Mouse (Mus musculus) limb, embryonic 12.5 days (tissue): ENCODE data around the gene Ube4a. TPM values are rescaled to one million over a fixed set of nuclear protein-coding genes. Genes with fewer than 3 reads are reported as not detected.

ENCODE experiments used
- ATAC-seq: fragments of 200-750 bp; cut with Nextera tagmentation; 2 replicates; pipeline ENCODE4 v1.8.0; 2017; ENCODE audit warnings: low read depth, moderate TSS enrichment; ENCODE audit not compliant: insufficient number of reproducible peaks, insufficient read depth, low FRiP score, low TSS enrichment
- H3K27ac ChIP-seq: fragments of 300-500 bp; sonication (generic); 2 replicates; pipeline ENCODE4 v1.5.1; 2016; ENCODE audit warnings: mild to moderate bottlenecking, moderate library complexity
- H3K27me3 ChIP-seq: fragments of 300-500 bp; sonication (generic); 2 replicates; pipeline ENCODE4 v1.6.1; 2016; ENCODE audit warnings: mild to moderate bottlenecking, moderate library complexity
- H3K36me3 ChIP-seq: fragments of 300-500 bp; sonication (generic); 2 replicates; pipeline ENCODE4 v1.6.1; 2016; ENCODE audit warnings: mild to moderate bottlenecking, moderate library complexity
- H3K4me1 ChIP-seq: fragments of 300-500 bp; sonication (generic); replicated peaks from 2 replicates; pipeline ENCODE4 v1.6.1; 2016
- H3K4me2 ChIP-seq: fragments of 300-500 bp; sonication (generic); 2 replicates; pipeline ENCODE4 v1.6.1; 2016; ENCODE audit warnings: mild to moderate bottlenecking, moderate library complexity
- H3K4me3 ChIP-seq: fragments of 300-500 bp; sonication (generic); replicated peaks from 2 replicates; pipeline ENCODE4 v1.5.1; 2016; ENCODE audit warnings: mild to moderate bottlenecking
- H3K9ac ChIP-seq: fragments of 300-500 bp; sonication (generic); replicated peaks from 2 replicates; pipeline ENCODE4 v1.6.1; 2016; ENCODE audit warnings: mild to moderate bottlenecking, moderate library complexity
- H3K9me3 ChIP-seq: fragments of 300-500 bp; sonication (generic); 2 replicates; pipeline ENCODE4 v1.6.1; 2016; ENCODE audit warnings: mild to moderate bottlenecking, moderate library complexity
- WGBS: fragments of 180-500 bp; shearing (Covaris S2); methylation state at CpG from one replicate; pipeline ENCODE4 v1.1.7; 2016; 5-methylcytosine and 5-hydroxymethylcytosine counted together
- polyA plus RNA-seq: library from polyadenylated mRNA; unstranded; fragments of >200 nt; fragmentation: Nextera tagmentation; extraction: Ambion mirVana; gene quantifications from 2 replicates; pipeline ENCODE4 v1.2.1, GENCODE M21; 2016

Gene Ube4a
- polyA plus RNA-seq, 1 experiment from 2014 or later, result 27.8 TPM

DNA sequence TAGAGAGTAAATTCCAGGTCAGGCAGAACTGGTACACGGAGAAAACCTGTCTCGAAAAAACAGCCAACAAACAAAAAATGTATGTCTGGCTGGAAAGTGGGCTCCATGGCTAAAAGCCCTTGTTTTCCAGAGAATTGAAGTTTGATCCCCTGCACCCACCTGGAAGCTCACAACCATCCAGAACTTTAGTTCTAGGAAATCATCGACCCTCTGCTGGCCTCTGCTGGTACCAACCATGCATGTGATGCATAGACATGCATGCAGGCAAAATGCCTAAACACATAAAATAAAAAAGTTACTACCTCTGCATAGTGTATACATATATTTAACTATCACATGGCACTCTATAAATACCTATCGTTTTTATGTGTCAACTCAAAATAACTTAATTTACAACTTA is 65.0 kb downstream of the Ube4a start:
- H3K36me3 ChIP-seq, result no peaks in the 10 kb centered on the region
- 72% methylated on average over 4 of the region's 4 CpGs for WGBS
- ATAC-seq, result no peak
- H3K27ac ChIP-seq, result no peak overlapping the region
- H3K4me2 ChIP-seq, result no peak overlapping the region
- H3K27me3 ChIP-seq, result no peaks in the 10 kb centered on the region; the same call in none of the 2 replicates
- H3K4me3 ChIP-seq, result no peak overlapping the region
- no peak overlapping the region for H3K9ac ChIP-seq
- H3K9me3 ChIP-seq, result no peaks in the 10 kb centered on the region
- no peaks in the 10 kb centered on the region for H3K4me1 ChIP-seq

DNA sequence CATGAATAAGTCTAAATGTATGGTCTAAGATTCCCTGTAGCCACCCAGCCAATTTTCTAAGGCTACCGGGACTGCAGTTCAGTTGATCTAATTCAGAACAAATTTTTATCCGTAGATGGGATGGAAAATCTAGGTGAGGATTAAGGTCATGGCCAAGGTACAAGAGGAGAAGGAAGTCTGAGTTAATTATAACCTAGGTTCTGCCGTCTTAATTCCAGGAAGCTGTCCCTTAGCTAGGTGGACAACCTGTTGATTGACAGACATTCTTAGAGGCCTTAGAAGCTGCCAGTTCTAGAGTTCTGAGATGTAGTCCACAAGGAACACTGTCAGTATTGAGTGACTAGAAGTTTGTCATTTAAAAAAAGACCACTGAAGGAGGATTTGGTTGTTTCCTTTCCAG is 65.7 kb downstream of the Ube4a start:
- Histone ChIP-seq H3K9me3 (no peaks in the 10 kb centered on the region), H3K9ac (no peak overlapping the region), H3K36me3 (no peaks in the 10 kb centered on the region), H3K27me3 (no peaks in the 10 kb centered on the region; the same call in none of the 2 replicates), H3K27ac (no peak overlapping the region), H3K4me2 (no peak overlapping the region), H3K4me3 (no peak overlapping the region), H3K4me1 (no peaks in the 10 kb centered on the region)
- ATAC-seq, result no peak
- WGBS, result 79% methylated on average over 3 of the region's 3 CpGs

DNA sequence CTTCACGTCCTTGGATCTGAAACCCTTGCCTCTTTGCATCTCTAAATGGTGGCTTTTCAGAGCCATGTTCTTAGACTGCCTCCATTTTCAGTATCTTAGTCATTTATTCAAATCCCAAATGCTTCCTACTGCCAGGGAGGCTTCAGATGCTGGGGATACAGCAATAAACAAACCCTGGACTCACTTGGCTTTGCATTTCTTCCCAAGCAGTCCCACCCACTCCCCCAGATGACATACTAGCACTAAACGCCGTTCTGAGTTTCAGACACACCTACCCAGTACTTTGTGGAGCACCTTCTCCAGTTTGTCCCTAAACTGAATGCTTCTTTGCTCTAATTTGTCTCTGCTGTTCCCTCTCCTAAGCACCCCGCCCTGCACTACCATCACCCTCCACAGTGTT is 68.4 kb downstream of the Ube4a start:
- WGBS, result 69% methylated on average over 4 of the region's 4 CpGs
- no peaks in the 10 kb centered on the region; the same call in none of the 2 replicates for H3K27me3 ChIP-seq

GRCm38 (mm10) chr9:44892664-44893063 is 72.7 kb downstream of the Ube4a start:
- WGBS, result 71% methylated on average over 3 of the region's 3 CpGs
- H3K4me1 ChIP-seq, result no peaks in the 10 kb centered on the region
- H3K36me3 ChIP-seq, result no peaks in the 10 kb centered on the region
- H3K4me3 ChIP-seq, result no peak overlapping the region
- H3K9me3 ChIP-seq, result no peaks in the 10 kb centered on the region
- H3K27ac ChIP-seq, result no peak overlapping the region
- H3K4me2 ChIP-seq, result no peak overlapping the region
- H3K9ac ChIP-seq, result no peak overlapping the region
- no peaks in the 10 kb centered on the region; the same call in 1 of the 2 replicates for H3K27me3 ChIP-seq
- no peak for ATAC-seq

More for the DNA sequence above, 68.4 kb downstream of the Ube4a start:
- Histone ChIP-seq H3K9ac (no peak overlapping the region), H3K9me3 (no peaks in the 10 kb centered on the region), H3K27ac (no peak overlapping the region), H3K36me3 (no peaks in the 10 kb centered on the region), H3K4me3 (no peak overlapping the region), H3K4me2 (no peak overlapping the region), H3K4me1 (no peaks in the 10 kb centered on the region)
- ATAC-seq, result no peak

- no peaks in the 10 kb centered on the region for H3K9me3 ChIP-seq
- 83% methylated on average over 6 of the region's 6 CpGs for WGBS
Measured at GRCm38 (mm10) chr9:44891210-44891609, 74.2 kb downstream of the Ube4a start.

GRCm38 (mm10) chr9:44890122-44890521 is 75.3 kb downstream of the Ube4a start:
- no peaks in the 10 kb centered on the region for H3K27me3 ChIP-seq
- no peaks in the 10 kb centered on the region for H3K9me3 ChIP-seq
- H3K27ac ChIP-seq, result no peak overlapping the region
- H3K4me1 ChIP-seq, result no peaks in the 10 kb centered on the region
- 63% methylated on average over 2 of the region's 2 CpGs for WGBS
- no peak overlapping the region for H3K9ac ChIP-seq
- no peak for ATAC-seq
- H3K36me3 ChIP-seq, result no peaks in the 10 kb centered on the region
- H3K4me2 ChIP-seq, result no peak overlapping the region
- no peak overlapping the region for H3K4me3 ChIP-seq

More at GRCm38 (mm10) chr9:44891210-44891609, 74.2 kb downstream of the Ube4a start:
- Histone ChIP-seq H3K9ac (no peak overlapping the region), H3K4me2 (no peak overlapping the region), H3K4me3 (no peak overlapping the region), H3K4me1 (no peaks in the 10 kb centered on the region), H3K36me3 (no peaks in the 10 kb centered on the region), H3K27ac (no peak overlapping the region), H3K27me3 (no peaks in the 10 kb centered on the region)
- ATAC-seq, result no peak

- H3K27me3 ChIP-seq, result no peaks in the 10 kb centered on the region
- H3K4me2 ChIP-seq, result no peak overlapping the region
- no peaks in the 10 kb centered on the region for H3K36me3 ChIP-seq
- H3K27ac ChIP-seq, result no peak overlapping the region
- no peaks in the 10 kb centered on the region for H3K9me3 ChIP-seq
- peaks cover 3% of the 10 kb centered on the region for H3K4me1 ChIP-seq
- ATAC-seq, result no peak
- no peak overlapping the region for H3K9ac ChIP-seq
- no peak overlapping the region for H3K4me3 ChIP-seq
- WGBS, result 81% methylated on average over 7 of the region's 7 CpGs
Measured at GRCm38 (mm10) chr9:44888114-44888624, 77.2 kb downstream of the Ube4a start.

DNA sequence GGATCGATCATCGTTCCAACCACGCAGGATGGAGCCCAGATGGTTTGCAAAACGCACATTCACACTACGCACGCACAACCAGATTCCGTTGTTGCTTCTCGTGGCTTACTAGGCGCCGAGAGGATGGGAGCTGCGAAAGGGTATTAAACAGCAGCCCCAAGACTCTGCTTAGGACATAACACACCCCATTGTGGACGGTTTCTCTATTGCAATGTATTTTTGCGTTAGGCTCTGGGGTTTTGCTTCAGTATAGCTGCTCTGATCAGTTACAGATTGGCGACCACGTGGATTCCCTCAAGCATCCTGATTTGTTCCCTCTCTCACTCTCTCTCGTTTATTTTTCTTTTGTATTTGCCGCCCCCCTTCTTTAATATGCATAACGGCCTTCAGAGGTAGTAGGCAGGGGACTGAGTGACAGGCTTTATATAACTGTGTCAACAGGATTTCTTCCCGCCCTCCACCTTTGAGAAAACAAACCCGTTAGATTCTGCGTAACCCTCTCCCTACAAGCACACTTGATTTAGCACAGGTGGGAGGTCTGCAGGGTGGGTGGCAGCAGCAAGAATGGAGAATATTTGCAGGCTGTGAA is 82.3 kb downstream of the Ube4a start:
- Histone ChIP-seq H3K27ac (peak overlapping the region; percentile 99), H3K27me3 (no peaks in the 10 kb centered on the region), H3K36me3 (no peaks in the 10 kb centered on the region), H3K9me3 (no peaks in the 10 kb centered on the region), H3K4me3 (peak overlapping the region; percentile 97), H3K9ac (peak overlapping the region; percentile 86), H3K4me1 (peaks cover 25% of the 10 kb centered on the region), H3K4me2 (peak overlapping the region; percentile 97)
- under 1% methylated on average over 21 of the region's 21 CpGs for WGBS
- ATAC-seq, result peak; percentile 3; the same call in 1 of the 2 replicates

DNA sequence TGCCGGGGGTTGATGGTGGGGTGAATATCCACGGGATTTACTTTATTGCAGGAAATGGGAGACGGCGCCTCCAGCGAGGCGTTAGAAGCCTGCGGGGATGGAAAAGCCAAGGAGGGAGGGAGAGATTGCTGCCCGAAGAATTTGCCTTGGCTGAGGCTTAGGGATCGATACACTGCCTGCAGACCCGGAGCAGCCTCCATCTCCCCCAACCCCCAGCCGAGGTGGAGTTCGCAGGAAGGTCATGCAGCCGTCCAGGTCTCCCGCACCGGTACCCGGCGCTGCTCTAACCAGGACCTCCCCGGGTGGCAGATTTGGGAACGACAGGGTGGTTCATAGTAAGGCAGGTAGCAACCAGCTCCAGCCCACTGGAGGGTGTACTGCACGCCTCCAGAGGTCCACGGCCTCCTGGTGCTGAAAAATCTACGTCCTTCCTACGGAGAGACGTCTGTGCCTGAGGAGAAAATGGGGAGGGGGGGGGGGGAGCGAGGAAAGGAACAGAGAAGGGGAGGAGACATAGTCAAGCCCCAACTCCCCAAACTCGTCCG is 82.9 kb downstream of the Ube4a start:
- peak overlapping the region; percentile 86 for H3K9ac ChIP-seq
- under 1% methylated on average over 26 of the region's 27 CpGs for WGBS
- H3K9me3 ChIP-seq, result no peaks in the 10 kb centered on the region
- no peaks in the 10 kb centered on the region for H3K27me3 ChIP-seq
- H3K4me1 ChIP-seq, result peaks cover 31% of the 10 kb centered on the region
- ATAC-seq, result peak; percentile 76
- H3K36me3 ChIP-seq, result no peaks in the 10 kb centered on the region
- peak overlapping the region; percentile 99 for H3K27ac ChIP-seq
- peak overlapping the region; percentile 97 for H3K4me3 ChIP-seq
- H3K4me2 ChIP-seq, result peak overlapping the region; percentile 97

DNA sequence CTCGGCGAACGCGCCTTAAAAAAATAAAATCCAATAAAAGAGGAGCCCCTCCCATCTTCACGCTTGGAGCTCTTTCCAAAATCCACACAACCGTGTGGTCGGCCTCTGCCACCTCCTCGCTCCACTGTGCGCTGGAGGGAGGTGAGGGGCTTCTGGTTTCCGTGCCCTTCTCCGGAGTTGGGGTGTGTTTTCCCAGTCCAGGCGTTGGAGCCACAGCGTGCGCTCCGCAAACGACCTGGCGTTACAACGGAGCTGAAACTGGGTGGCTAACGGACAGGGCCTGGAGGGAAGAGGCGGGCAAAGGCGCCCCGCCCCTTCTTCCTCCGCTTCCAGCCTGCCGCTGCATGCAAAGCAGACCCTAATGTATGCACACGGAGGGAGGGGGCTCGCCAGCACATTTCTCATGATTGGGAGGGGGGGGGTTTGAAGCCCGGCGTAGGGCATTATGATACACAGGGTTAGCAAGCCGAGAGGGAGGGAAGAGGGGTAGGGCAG is 83.4 kb downstream of the Ube4a start:
- peak overlapping the region; percentile 97 for H3K4me3 ChIP-seq
- no peaks in the 10 kb centered on the region for H3K27me3 ChIP-seq
- no peaks in the 10 kb centered on the region for H3K9me3 ChIP-seq
- peak overlapping the region; percentile 86 for H3K9ac ChIP-seq
- H3K4me2 ChIP-seq, result peak overlapping the region; percentile 97
- WGBS, result under 1% methylated on average over 29 of the region's 29 CpGs
- H3K27ac ChIP-seq, result peak overlapping the region; percentile 99
- no peaks in the 10 kb centered on the region for H3K36me3 ChIP-seq
- peak; percentile 71 for ATAC-seq
- H3K4me1 ChIP-seq, result peaks cover 36% of the 10 kb centered on the region

DNA sequence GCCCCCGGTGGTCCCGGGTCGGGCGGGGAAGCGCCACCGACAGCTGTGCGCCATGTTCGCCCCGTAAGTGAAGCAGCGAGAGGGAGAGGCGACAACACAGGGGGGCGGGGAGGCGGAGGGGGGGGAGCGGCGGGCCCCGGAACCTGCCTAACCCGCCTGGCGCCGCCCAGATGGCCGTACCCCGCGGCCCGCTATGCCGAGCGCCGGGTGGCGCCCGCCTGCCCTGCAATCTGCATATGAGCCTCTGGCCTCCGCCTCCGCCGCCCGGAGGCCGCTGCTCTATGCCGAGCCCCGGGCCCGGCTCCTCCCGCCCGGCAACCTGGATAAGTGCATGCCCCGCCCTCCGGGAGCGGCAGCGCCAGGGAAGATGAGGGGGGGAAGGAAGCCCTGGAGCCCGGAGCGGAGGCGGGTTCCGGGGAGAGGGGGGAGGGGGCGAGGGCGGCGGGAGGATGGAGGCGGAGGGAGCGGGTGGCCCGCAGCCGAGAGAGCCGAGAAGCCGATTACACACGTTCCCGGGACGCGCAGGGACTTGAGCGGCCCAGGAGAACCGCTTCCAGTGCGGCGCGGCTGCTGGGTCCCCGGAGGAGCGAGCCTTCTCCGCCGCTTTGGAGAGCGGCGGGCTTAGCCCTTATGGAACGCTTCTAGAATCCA is 84.1 kb downstream of the Ube4a start, which contains the start of gene Kmt2a:
TSS of gene Kmt2a (minus strand) at position 76 of the 651 bp plus-strand sequence.
- no peaks in the 10 kb centered on the region for H3K36me3 ChIP-seq
- peak within 1 kb of the TSS; percentile 99 for H3K27ac ChIP-seq
- peaks cover 42% of the 10 kb centered on the region for H3K4me1 ChIP-seq
- peak; percentile 35 for ATAC-seq
- peak within 1 kb of the TSS; percentile 99 for H3K4me2 ChIP-seq
- under 1% methylated on average over 53 of the region's 71 CpGs for WGBS
- no peaks in the 10 kb centered on the region for H3K27me3 ChIP-seq
- H3K9ac ChIP-seq, result peak within 1 kb of the TSS; percentile 94
- peak within 1 kb of the TSS; percentile 97 for H3K4me3 ChIP-seq
- no peaks in the 10 kb centered on the region for H3K9me3 ChIP-seq
